26 mouse cellular contexts compared by ENCODE assay signal in the genomic region with DNA sequence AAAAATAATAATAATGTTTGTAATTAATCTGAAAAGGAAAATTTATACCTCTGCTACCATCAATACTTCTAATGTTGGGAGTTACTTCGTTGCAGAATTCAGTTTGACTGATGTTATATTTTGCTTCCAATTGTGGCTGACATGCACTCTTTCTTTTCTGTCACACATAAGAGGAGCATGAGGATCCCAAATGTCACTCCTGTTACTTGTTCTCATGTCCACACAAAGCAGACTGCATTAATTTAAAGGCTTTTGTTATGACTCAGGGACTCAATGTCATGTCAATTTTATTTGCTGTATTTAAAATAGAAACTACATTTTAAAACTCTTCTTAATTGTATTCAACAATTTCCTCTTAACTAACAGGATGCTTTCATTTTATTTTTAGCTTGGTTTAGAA.
"Had no signal": no experiment of that assay in that cellular context is flagged by ENCODE, and none has a peak within 500 bp of the region (broad histone marks: within the 10 kb centered on the region; RNA-seq: fewer than 3 reads in every experiment).

No protein-coding gene starts in this region.

- H3K4me3 ChIP-seq: heart, adult 2 months; heart, embryonic 13.5 days; heart, embryonic 15.5 days; hindbrain, embryonic 13.5 days; hindbrain, embryonic 15.5 days; kidney, embryonic 15.5 days; limb, embryonic 13.5 days; limb, embryonic 15.5 days; liver, embryonic 13.5 days had no signal

- H3K36me3 ChIP-seq: heart, embryonic 13.5 days; heart, embryonic 15.5 days; hindbrain, embryonic 13.5 days; hindbrain, embryonic 15.5 days; kidney, embryonic 15.5 days; limb, embryonic 13.5 days; limb, embryonic 15.5 days; liver, embryonic 13.5 days had no signal

- H3K9ac ChIP-seq: heart, embryonic 13.5 days; heart, embryonic 15.5 days; hindbrain, embryonic 13.5 days; hindbrain, embryonic 15.5 days; kidney, embryonic 15.5 days; limb, embryonic 13.5 days; limb, embryonic 15.5 days; liver, embryonic 13.5 days had no signal

- H3K9me3 ChIP-seq: heart, embryonic 13.5 days; heart, embryonic 15.5 days; hindbrain, embryonic 13.5 days; hindbrain, embryonic 15.5 days; kidney, embryonic 15.5 days; limb, embryonic 13.5 days; limb, embryonic 15.5 days; liver, embryonic 13.5 days had no signal

- H3K4me2 ChIP-seq: heart, embryonic 11.5 days; heart, embryonic 13.5 days; heart, embryonic 15.5 days; hindbrain, embryonic 13.5 days; hindbrain, embryonic 15.5 days; kidney, embryonic 15.5 days; limb, embryonic 13.5 days; limb, embryonic 15.5 days; liver, embryonic 13.5 days had no signal

- DNase-seq: gastrocnemius, postnatal 14 days; gastrocnemius, postnatal 36 days; heart, adult 11 months; heart, adult 2 months; heart, postnatal 14 days; heart, postnatal 36 days; kidney, adult 11 months; kidney, adult 2 months; kidney, adult 9 months; kidney, postnatal 14 days; kidney, postnatal 36 days; layer of hippocampus, adult 9-11 months; layer of hippocampus, postnatal 36 days; left cerebral cortex, postnatal 4 days; liver, embryonic 13.5 days had no signal

- H3K27ac ChIP-seq: heart, adult 2 months; heart, embryonic 13.5 days; heart, embryonic 15.5 days; hindbrain, embryonic 13.5 days; hindbrain, embryonic 15.5 days; hindbrain, postnatal 0 days; kidney, embryonic 15.5 days; kidney, postnatal 0 days; limb, embryonic 13.5 days; limb, embryonic 15.5 days; liver, embryonic 13.5 days had no signal

- ATAC-seq: hindbrain, postnatal 0 days; intestine, embryonic 16.5 days had no signal

- H3K27me3 ChIP-seq: heart, embryonic 13.5 days; heart, embryonic 15.5 days; hindbrain, embryonic 13.5 days; hindbrain, embryonic 15.5 days; kidney, embryonic 15.5 days; limb, embryonic 13.5 days; limb, embryonic 15.5 days; liver, embryonic 13.5 days had no signal

- H3K4me1 ChIP-seq: heart, embryonic 13.5 days; heart, embryonic 15.5 days; hindbrain, embryonic 13.5 days; hindbrain, embryonic 15.5 days; kidney, embryonic 15.5 days; limb, embryonic 13.5 days; limb, embryonic 15.5 days; liver, embryonic 13.5 days had no signal
